Mouse (Mus musculus) cerebellum, adult 9-11 months (tissue): ENCODE data around the gene Slc26a5.
A peak's percentile ranks its signal among the peaks of the same experiment; 100 is the strongest.

Experiments used
- DNase-seq: peaks from one replicate; pipeline ENCODE4 v3.0.0; 2022

The Slc26a5 gene

DNA sequence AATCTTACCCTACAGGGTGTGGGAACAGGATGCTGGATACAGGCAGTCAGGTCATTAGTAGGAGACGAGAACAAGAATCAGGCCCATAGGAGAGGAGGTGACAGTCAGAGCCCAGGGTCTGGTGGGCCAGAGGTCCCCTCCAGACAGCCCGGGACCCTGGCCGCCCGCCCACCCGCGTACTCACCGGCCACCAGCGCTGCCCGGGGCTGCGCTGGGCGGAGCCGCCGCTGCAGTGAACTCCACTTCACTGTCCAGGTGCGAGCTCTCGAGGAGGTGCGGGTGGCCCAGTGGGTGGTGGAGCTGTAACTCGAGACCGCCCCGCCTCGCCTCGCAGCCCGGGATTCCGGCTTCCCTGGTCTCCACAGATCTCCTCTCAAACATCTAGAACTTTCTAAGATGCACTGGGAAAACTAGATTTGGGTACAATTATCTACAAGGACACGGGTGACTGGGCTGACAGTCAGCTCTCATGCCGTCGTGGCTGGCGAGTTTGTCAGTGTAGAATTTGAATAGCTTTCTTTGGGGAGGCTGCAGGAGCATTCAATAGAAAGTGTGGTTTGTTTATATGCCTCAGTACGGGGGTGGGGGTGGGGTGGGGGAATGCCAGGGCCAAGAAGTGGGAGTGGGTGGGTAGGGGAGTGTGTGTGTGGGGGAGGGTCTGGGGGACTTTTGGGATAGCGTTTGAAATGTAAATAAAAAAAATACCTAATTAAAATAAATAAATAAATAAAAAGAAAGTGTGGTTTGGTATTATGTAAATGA, at the start of gene Slc26a5:
Gene Slc26a5 (minus strand): TSS at position 259 of the 762 bp plus-strand sequence.
- DNase-seq = peak; percentile 7

DNA sequence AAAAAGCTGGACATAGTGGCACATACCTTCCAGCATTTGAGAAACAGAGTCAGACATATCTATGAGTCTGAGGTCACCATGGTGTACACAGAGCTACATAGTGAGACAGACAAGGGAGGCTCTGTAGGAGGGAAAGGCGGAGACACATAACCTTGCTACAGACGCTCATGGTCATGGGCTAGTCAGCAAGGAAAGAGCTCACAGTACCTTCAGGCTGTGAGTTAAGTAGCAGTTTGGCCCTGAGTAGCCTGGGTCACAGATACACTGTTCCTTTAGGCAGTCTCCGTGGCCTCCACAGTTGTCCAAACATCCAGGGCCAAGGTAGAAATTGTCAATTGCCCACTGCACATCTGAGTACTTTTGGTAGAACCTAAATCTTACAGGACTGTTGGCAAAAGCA, 49.4 kb upstream of the Slc26a5 start:
- no peak for DNase-seq

DNA sequence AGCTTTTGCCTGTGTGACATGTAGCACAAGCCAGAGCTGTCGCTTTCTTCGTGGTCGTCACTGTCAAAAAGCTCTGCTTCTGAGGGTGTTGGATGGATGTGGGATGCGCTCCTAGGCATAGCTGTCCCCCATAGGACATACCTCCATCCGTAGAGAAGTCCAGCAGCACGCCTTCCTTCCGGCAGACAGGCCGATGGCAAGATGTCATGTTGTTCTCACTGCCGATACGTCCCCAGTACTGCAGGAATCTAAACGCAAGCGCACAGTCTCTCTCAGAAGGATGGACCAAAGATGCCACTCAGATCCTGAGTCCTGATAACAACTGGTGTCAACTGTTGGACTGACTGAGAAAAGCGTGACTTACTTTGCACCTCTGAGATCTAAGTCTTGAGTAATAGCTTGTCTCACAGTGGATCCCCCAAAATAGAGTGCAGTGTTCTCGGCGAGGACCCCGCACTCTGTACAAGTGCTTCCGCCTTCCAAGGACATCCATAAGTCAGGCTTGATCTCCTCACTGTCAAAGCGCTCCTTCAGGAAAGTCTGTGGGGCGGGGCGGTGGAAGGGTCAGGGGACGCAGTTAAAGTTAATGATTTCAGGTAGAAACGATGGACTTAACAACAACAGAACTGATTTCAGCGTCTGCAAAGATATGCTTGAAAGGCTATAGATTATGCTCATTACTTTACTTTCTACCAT, 47.6 kb upstream of the Slc26a5 start:
- no peak for DNase-seq

DNA sequence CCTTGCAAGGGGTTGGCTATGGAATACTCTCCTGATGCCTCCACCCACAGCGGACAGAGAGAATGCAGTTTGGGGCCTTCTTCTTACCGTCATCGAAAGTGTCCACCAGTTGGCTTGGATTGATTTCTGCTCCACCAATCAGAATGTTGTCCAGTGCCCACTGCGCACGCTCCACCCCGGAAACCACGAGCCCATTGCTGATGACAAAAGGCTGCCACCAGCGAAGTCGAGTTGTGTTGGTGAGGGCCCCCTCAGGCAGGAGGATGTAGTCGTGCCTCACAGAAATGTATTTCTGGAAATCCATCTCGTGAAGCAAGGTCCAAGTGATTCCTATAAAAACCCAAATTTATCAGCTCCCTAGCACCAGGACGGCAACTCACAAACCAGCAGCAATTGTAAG, 45.3 kb upstream of the Slc26a5 start:
- DNase-seq = no peak

DNA sequence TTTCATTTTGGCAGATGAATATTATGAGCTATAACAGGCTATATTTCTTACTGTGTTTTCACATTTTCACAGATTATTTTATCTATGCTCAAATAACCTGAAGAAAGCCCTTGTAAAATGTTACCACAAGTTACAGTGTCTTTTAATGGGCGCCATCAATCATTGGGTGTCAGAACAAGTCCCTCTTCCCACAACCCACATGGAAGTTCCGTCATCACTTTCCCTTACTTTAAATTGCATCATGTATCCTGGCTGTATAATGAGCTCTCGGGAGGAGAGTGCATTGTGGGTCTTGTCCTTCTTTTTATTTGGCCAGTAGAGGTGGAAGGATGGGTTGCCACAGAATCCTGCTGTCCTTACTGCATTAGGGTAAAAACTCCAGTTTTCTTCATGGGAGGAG, 44.3 kb upstream of the Slc26a5 start:
- no peak for DNase-seq

DNA sequence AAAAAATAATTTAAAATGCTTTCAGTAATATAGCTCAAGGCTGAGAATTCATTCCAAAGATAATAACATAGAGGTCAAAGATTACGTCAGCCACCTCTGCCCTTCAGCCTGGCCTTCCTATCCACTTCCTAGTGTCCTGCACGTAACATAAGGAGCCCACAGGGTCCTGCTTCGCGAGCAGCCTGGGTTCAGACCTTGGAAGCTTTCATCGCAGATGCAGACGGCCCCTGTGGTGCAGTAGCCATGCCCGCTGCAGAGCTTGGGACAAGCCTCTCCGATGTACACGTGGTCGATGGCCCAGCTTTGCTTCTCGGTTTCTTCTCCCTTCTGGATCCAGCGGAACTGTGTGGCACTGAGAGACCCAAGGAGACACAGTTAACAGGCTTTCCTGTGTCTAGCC, 36.0 kb upstream of the Slc26a5 start:
- DNase-seq = no peak

DNA sequence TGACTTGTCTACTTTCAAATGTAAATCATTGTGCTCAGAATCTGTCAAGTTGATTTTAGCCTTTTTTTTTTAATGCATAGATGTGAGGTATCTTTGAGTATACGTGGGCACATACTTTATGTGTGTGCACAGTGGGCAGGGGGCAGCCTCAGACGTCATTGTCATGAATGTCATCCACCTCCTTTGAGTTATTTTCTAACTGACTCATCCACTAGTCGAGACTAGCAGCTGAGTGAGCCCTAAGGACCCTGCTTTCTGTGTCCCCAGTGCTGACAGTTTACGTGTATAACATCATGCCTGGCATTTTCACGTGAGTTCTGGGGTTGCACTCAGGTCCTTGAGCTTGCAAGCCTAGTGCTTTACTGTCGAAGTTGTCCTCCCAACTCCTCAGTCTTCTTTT, 35.5 kb upstream of the Slc26a5 start:
- no peak for DNase-seq

DNA sequence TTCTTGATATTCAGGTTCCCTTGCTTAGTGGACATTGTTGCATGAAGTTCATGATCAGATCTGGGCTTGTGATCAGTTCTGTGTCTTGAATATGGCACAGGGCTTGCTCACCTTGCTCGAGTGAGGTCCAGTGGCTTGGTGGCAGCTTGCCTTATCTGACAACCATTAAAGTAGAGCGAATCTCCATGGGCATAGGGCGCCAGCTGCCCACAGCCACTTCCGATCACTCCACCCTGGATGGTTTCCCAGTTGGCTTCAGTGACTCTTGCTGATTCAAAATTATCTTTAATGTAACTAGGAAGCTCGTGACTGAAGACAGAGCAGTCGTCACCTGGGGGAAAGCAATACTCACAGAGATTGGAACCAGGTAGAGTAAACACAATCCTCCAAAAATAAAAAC, 33.5 kb upstream of the Slc26a5 start:
- DNase-seq = peak; percentile 72

DNA sequence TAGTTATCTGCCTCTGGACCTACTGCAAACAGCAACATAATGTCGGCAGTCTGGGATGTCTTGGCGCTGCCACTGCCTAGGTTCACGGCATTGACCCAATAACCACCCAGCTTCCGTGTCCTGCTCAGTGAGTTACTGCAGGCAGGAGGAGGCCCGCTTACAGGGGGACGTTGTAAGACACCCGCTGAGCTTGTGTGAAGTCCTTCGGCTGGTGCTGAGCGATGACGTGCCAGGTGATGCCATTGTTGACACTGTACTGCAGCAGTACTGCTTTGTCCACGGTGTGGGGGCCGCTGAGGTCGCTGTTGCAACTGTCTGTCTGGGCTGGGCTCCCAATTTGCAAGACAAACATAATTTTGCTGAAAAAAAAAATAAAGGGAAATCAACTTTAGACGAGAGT, 31.2 kb upstream of the Slc26a5 start:
- no peak for DNase-seq

DNA sequence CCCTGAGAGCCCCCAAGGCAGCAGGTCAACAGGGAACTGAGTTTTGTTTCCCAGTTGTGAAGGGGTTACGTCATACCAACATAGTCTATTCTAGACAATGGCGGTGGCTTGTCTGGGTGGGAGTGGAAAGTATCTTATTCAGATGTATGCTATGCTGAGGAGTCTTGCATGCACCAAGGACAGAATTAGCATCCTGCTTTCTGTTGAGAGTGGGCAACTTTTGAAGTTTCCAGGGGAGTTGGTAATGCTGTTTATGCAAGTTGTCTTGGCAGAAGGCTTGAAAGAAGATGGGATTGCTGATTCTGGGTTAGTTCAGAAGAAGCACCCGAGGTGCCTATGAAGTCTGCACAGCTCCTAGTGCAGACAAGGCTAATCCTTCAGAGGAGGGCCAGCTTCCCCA, 28.8 kb upstream of the Slc26a5 start:
- DNase-seq = no peak

DNA sequence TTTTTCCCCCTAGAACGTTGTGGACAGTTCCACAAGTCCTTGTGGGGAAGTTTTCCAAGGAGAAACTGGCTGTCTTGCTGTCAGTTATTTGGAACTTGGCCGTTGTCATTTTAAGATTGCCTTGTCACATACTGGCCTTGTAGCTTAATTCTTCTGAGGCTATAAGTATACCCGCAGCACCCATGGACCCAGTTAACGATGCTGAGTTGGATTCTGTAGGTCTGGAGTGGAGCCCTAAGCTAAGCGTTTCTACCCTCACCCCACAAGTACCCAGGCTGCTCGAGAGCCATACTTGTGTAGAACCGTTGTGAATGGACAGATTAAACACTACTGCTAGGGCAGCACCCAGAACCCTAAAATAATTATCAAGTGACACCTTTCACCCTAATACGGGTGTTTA, 1.3 kb upstream of the Slc26a5 start:
- DNase-seq = no peak

DNA sequence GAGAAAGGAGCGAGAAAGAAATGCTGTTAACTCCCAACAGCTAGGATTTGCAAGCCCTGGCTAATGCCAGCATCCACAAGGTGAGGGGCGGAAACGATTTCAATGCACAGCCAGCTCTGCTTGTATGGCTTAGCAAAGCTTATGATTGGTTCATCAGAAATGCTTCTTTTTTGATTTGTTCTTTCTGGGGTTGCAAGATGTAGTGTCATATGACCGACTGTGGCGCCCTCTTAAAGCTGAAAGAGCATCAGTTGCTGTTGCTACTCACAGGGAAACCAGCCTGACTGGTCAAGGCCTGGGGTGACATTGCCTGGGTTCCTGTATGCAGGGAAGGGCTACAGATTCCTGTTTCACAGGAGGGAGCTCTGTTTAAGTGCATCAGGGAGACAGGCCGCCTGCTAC, 908 bp upstream of the Slc26a5 start:
- DNase-seq = peak; percentile 27

DNA sequence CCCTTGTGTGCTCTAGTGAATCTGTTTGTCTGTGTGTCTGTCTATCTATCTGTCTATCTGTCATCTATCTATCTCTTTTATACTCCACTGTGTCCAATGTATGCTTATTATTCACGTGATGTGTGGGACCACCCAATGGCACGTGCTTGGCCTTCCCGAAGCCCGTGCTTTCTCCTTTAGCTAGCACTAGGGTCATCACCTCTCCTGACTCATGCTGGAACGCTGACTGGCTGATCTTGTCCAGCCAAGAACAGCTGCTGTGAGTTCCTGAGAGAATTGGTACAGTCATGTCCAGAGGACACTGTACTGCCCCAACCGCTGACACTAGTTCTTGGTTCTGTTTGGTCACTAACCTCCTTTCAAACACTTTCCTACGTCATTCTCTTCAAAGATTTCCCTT, 6.8 kb downstream of the Slc26a5 start:
- no peak for DNase-seq

DNA sequence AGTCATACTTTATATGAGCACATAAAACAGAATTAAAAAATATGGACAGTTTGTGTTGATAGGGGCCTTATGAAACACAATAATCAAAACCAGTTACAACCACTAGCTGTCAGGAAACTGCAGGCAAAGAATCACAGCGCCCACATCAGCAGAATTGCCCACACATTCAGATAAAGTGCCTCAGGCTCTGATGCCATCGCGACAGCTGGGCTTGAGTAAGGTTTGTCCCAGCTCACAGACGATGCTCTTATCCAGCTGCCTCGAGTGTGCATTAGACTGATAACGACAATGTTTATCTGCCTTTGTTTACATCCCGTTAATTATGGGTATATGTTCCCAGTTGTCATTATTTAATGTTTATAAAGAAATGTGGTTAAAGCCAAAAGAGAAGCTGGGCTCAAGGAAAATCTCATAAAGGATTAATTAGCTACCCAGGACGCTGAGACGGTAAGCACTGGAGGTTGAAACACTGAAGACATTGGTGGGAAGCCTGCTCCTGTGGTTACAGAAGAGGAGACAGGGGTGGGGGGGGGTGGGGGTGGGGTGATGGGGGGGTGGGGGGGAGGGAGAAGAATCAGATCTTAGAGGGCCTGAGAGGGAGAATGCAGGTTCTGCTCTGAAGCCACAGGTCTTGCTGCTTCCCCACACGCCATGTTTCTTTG, 13.6 kb downstream of the Slc26a5 start:
- no peak for DNase-seq

DNA sequence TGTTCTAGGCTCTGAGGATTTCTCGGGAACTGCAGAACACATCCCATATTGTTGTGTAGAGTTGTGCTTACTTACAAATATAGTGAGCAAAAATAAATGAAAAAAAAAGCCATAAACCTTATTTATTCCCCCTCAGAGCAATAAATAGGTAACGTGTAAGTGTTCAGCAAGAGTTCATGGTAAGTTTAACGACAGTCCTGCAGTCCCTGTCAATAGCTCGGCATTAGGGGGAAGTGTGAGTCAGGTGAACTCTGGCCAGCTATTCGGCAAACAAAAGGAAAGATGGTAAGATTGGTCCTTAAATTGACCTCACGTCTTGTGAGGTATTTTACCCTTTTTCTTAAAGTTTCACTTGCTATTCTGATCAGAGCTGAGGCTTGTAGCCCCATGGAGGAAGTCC, 18.0 kb downstream of the Slc26a5 start:
- DNase-seq = no peak

DNA sequence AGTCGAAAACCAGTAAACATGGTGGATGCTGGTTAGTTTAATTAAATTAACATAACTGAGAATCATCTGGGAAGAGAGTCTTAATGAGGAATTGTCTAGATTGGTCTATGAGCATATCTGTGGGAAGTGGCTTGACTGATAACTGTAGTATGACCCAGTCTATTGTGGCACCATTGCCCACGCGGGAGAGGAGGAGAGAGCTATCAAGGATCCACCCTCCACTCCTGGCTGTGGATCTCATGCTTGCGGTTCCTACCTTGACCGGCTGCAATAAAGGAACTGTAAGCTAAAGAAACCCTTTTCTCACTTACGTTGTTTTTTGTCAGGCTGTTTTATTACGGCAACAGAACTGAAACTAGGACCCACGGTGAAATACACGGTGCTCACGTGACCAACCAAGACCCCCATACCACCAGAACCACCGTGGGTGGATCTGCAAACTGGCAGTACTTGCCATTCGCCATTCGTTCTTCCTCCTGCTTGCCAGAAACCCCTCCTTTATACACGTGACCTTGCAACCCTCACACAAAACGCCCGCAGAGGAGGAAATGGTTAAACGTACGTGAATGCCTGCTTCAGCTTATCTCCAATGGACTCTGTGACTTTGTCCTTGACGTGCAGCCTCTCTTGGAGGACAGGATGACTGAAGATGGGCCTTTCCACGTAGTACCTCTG, 18.7 kb downstream of the Slc26a5 start:
- no peak for DNase-seq

DNA sequence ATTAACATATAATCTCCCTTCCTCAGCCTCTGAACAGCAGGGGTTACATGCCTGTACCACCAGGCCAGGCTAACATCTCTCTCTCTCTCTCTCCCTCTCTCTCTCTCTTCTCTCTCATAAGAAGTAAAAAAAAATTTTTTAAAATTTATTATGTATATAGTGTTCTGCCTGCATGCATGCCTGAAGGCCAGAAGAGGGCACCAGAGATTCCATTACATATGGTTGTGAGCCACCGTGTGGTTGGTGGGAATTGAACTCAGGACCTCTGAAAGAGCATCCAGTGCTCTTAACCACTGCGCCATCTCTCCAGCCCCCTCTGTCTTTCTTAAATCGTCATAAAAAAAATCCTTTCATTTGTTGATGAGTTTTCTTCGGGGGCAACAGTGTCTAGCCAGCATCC, 20.7 kb downstream of the Slc26a5 start:
- DNase-seq = no peak

DNA sequence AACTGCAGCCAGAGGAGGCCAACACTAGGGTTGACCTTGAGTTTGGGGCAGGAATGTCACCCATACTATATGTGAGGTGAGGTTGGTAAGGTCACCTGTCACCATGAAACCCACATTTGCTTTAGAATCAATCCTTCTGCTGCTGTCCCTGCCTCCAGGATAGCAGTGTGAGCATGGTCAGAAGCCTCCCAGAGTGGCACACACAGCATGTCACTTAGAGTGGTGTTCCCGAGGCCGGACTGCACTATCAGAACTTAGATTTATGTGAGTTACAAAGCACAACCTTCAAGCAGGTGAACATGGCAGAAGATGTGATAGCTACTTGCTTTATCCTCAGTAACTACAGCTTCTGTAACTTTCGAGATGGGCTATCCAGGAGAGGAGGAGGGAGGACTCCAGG, 33.6 kb downstream of the Slc26a5 start:
- no peak for DNase-seq

DNA sequence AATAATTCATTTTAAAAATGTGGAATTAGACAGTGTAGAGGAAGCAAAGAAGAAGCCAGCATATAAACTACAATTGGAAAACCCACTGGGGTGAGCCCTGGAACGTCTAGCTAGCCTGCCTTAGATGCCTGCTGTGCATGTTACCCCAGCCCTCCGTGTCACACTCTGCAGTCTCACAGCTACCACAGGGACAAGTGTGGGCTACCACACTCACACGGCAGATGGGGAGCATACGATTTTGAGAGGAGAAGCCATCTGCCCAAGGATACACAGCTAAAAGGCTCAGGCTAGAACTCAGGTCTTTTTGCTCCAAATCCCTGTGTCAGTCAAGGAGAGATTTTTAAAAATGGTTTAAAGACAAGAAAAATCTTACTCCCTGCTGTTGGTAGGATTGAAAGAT, 36.5 kb downstream of the Slc26a5 start:
- DNase-seq = no peak

DNA sequence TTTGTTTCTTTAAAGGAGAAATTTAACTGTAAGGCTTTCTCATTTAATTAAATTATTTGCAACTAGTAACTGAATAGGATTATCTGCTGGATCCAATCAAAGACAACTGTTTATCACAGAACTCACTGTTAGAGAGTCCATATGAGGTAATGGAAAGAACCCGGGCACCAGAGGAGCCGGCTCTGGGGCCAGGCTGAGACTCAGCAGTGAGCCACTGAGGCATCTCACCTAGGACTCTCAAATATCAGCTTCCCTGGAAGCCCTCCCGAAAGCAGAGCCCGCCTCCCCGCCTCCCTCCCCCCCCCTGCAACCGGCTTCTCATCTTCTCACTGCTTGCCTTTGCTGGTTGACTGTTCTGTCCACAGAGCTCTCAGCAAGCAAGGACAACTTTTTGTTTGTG, 37.8 kb downstream of the Slc26a5 start:
- DNase-seq = no peak

DNA sequence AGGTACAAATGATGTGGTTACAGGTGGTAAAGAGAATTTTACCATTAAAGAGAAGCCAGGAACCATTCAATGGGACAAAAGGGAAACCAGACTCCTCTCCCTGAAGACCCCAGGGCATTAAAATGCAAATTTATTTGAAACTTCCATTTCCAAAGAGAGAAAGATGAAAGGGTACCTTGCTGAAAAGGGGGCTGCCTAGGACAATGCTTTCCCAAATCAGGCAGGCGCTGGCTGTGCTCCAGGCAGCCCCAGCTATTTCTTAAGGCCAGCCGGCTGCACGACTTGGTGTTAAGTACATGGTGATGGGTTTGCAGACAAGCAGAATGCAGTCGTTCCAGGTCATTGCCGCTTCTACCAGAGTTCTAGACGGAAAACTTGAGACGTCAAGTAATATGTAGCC, 39.0 kb downstream of the Slc26a5 start:
- no peak for DNase-seq

DNA sequence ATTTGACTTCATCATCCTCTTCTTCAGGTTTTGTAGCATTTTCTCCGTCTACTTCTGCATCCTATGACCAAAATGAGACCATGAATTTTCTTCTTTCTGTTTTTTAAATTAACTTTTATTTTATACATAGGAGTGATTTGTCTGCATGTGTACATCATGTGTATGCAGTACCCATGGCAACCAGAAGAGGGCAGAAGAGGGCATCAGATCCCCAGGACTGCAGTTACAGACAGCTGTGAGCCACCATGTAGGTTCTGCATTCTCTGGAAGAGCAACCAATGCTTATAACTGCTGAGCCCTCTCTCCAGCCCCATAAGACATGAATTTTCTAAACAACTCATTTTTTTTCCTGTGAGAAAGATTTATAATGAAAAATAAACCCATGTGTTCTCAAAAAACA, 51.4 kb downstream of the Slc26a5 start:
- DNase-seq = no peak

DNA sequence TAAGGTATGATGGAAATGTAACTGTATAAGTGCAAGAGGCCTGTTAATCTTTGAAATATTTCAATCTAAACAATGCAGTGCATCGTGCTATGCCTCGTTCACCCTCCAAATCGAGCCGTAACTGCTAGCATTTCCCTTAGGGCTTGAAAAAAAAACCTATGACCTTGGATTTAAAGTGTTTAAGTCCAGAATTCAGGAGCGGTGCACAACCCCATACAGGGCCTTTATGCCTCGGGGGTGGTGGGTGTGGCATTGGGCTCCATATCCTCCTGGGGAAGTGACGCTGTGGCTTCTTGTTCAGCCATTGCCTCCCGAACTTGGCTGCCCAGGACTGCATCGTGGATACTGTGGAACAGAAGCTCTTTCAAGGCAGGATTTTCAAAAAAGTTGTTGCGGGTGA, 54.5 kb downstream of the Slc26a5 start:
- no peak for DNase-seq

DNA sequence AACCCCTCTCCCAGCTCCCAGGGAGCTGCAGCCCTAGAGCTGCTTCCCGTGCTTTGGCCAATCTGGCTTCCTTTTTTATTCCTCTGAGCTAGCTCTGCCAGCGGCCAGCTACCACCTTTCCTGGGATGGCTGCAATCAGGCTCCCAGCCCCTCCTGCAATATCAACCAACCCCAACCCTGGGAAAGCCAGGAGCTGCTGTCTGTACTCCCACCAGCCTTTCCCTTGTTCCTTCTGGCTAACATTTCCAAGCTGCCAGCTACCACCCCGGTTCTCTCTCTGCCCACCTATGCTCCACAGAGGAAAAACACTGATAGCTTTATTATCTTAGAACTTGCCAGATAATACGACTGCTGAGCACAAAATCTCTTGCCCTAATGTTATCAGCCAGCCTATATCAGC, 60.6 kb downstream of the Slc26a5 start:
- DNase-seq = no peak
